Mouse (Mus musculus) embryonic facial prominence, embryonic 12.5 days (tissue): Measurements from ENCODE around the gene Vta1. TPM values are rescaled to one million over a fixed set of nuclear protein-coding genes. Genes with fewer than 3 reads are reported as not detected.
A peak's percentile ranks its signal among the peaks of the same experiment; 100 is the strongest.

ENCODE experiments used
- ATAC-seq: fragments of 200-750 bp; cut with Nextera tagmentation; 2 replicates; pipeline ENCODE4 v1.8.0; 2017; ENCODE audit not compliant: insufficient number of reproducible peaks, insufficient read depth, low FRiP score, low TSS enrichment
- H3K27ac ChIP-seq: fragments of 300-500 bp; sonication (generic); 2 replicates; pipeline ENCODE4 v1.5.1; 2016; ENCODE audit warnings: mild to moderate bottlenecking
- H3K27me3 ChIP-seq: fragments of 300-500 bp; sonication (generic); 2 replicates; pipeline ENCODE4 v1.6.1; 2016; ENCODE audit warnings: mild to moderate bottlenecking, moderate library complexity
- H3K36me3 ChIP-seq: fragments of 300-500 bp; sonication (generic); 2 replicates; pipeline ENCODE4 v1.6.1; 2016; ENCODE audit warnings: mild to moderate bottlenecking
- H3K4me1 ChIP-seq: fragments of 300-500 bp; sonication (generic); 2 replicates; pipeline ENCODE4 v1.6.1; 2016
- H3K4me2 ChIP-seq: fragments of 300-500 bp; sonication (generic); replicated peaks from 2 replicates; pipeline ENCODE4 v1.6.1; 2016; ENCODE audit warnings: mild to moderate bottlenecking, moderate library complexity
- H3K4me3 ChIP-seq: fragments of 300-500 bp; sonication (generic); 2 replicates; pipeline ENCODE4 v1.5.1; 2016; ENCODE audit warnings: mild to moderate bottlenecking
- H3K9ac ChIP-seq: fragments of 300-500 bp; sonication (generic); 2 replicates; pipeline ENCODE4 v1.6.1; 2016; ENCODE audit warnings: mild to moderate bottlenecking, moderate library complexity
- H3K9me3 ChIP-seq: fragments of 300-500 bp; sonication (generic); 2 replicates; pipeline ENCODE4 v1.6.1; 2016; ENCODE audit warnings: mild to moderate bottlenecking, moderate library complexity
- WGBS: fragments of 180-500 bp; shearing (Covaris S2); methylation state at CpG from one replicate; pipeline ENCODE4 v1.1.7; 2016; 5-methylcytosine and 5-hydroxymethylcytosine counted together
- polyA plus RNA-seq: library from polyadenylated mRNA; unstranded; fragments of >200 nt; fragmentation: Nextera tagmentation; extraction: Ambion mirVana; gene quantifications from 2 replicates; pipeline ENCODE4 v1.2.1, GENCODE M21; 2016

The Vta1 gene
- 98.1 and 105 TPM in 2 replicates for polyA plus RNA-seq

DNA sequence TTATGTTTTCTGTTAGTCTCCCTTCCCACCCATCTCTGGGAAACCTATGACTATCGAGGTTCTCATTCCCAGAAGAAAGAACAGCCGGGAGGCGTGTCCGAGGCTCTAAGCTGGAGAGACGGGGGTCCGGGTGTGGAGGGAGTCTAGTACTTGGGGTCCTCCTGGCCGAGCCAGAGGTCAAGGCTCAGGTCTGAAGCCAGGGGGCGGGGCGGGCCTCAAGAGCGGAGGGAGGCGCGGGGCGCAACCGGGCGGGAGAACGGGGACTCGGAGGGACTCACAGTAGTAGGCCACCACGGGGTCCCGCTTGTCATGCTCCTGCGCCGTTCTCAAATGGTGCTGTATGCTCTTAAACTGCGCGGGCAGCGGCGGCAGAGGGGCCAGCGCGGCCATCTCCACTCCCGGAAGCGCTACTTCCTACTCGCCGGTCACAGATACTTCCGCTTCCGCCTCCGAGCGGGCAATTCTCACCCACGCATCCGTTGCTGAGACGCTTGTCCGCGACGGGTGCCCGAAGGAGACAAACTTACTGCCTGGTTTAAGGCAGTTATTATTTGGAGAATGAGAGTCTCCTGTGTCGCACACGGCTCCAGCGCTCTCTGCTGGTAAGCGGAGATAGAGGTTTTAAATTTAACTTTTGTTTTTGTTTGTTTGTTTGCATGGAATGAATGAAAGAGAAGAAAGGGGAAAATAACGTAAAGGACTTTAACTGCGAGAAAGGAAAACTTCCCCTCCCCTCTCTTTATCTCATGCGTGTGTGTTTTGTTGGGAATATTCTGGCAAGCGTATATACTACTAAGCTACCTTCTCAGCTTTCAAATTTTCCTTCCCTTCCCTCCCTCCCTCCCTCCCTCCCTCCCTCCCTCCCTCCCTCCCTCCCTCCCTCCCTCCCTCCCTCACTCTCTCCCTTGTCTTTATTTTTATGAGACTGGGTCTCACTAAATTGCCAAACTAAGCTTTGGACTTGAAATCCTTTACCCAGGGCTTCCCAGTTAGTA lies at the start of gene Vta1, which contains the start of gene Nmbr:
TSS of gene Vta1 (minus strand) at position 489 of the 995 bp plus-strand sequence.
TSS of gene Nmbr (plus strand) at position 520 of the 995 bp plus-strand sequence.
- Histone ChIP-seq H3K4me1 (peaks cover 14% of the 10 kb centered on the region), H3K36me3 (no peaks in the 10 kb centered on the region), H3K9ac (peak within 1 kb of the TSS; percentile 80), H3K4me2 (peak within 1 kb of the TSS; percentile 66), H3K4me3 (peak within 1 kb of the TSS; percentile 98), H3K9me3 (no peaks in the 10 kb centered on the region), H3K27me3 (no peaks in the 10 kb centered on the region), H3K27ac (no peak within 1 kb of the TSS)
- peak; percentile 97 for ATAC-seq
- whole genome bisulfite sequencing = under 1% methylated on average over 50 of the region's 50 CpGs

GRCm38 (mm10) chr10:14734285-14734684 lies 28.9 kb upstream of the Vta1 start:
- Histone ChIP-seq H3K4me3 (no peak overlapping the region), H3K36me3 (no peaks in the 10 kb centered on the region), H3K9me3 (no peaks in the 10 kb centered on the region), H3K27me3 (no peaks in the 10 kb centered on the region), H3K27ac (no peak overlapping the region), H3K4me2 (no peak overlapping the region), H3K4me1 (no peaks in the 10 kb centered on the region), H3K9ac (no peak overlapping the region)
- 7% methylated on average over 2 of the region's 2 CpGs for WGBS
- no peak for ATAC-seq

GRCm38 (mm10) chr10:14725671-14726070 lies 20.3 kb upstream of the Vta1 start:
- 70% methylated on average over 9 of the region's 9 CpGs for WGBS
- H3K27me3 ChIP-seq = no peaks in the 10 kb centered on the region
- H3K36me3 ChIP-seq = no peaks in the 10 kb centered on the region
- ATAC-seq = no peak
- H3K9ac ChIP-seq = no peak overlapping the region
- no peaks in the 10 kb centered on the region for H3K4me1 ChIP-seq
- H3K9me3 ChIP-seq = no peaks in the 10 kb centered on the region
- H3K4me2 ChIP-seq = no peak overlapping the region
- H3K27ac ChIP-seq = no peak overlapping the region
- no peak overlapping the region for H3K4me3 ChIP-seq

GRCm38 (mm10) chr10:14718114-14718513 lies 12.8 kb upstream of the Vta1 start, which contains the start of gene Gje1:
Gene Gje1, minus strand, starts transcription at chr10:14718214.
- Histone ChIP-seq H3K27me3 (no peaks in the 10 kb centered on the region), H3K27ac (no peak within 1 kb of the TSS), H3K36me3 (no peaks in the 10 kb centered on the region), H3K4me2 (no peak within 1 kb of the TSS), H3K4me1 (no peaks in the 10 kb centered on the region), H3K4me3 (no peak within 1 kb of the TSS), H3K9ac (no peak within 1 kb of the TSS), H3K9me3 (no peaks in the 10 kb centered on the region)
- no peak for ATAC-seq
- WGBS = 52% methylated on average over 3 of the region's 3 CpGs

- no peaks in the 10 kb centered on the region for H3K36me3 ChIP-seq
- ATAC-seq = no peak
- H3K9ac ChIP-seq = peak overlapping the region; percentile 24; the same call in 1 of the 2 replicates
- peak overlapping the region; percentile 66 for H3K4me2 ChIP-seq
- no peak overlapping the region for H3K27ac ChIP-seq
- WGBS = 71% methylated on average over 4 of the region's 4 CpGs
- no peaks in the 10 kb centered on the region for H3K27me3 ChIP-seq
- H3K4me1 ChIP-seq = peaks cover 14% of the 10 kb centered on the region
- H3K9me3 ChIP-seq = no peaks in the 10 kb centered on the region
- 0 out of 2 replicates have a peak overlapping the region, but pooled peaks have one; percentile 98 for H3K4me3 ChIP-seq
Observed at GRCm38 (mm10) chr10:14703830-14704420, 1.4 kb downstream of the Vta1 start.

DNA sequence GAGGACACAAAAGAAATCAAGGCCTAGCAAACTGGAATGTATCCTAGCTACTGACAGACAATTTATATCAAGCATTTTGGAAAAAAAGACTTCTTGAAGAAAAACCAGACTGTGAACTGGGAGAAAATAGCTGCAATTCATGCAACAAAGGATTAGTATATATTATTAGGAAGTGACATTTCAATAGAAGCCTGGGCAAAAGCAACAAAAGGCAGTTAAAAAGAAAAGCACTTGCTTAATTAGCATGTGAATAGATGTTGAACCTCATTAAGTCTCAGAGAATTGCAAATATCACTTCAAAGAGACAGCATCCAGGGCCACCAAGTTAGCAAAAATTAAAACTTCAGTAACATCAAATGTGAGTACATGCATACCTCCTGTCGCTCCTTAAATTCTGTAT lies 2.1 kb downstream of the Vta1 start:
- no peak overlapping the region for H3K4me2 ChIP-seq
- no peak for ATAC-seq
- H3K27me3 ChIP-seq = no peaks in the 10 kb centered on the region
- H3K9ac ChIP-seq = no peak overlapping the region
- no peak overlapping the region for H3K4me3 ChIP-seq
- 77% methylated on average over 1 of the region's 1 CpGs for WGBS
- no peak overlapping the region for H3K27ac ChIP-seq
- peaks cover 14% of the 10 kb centered on the region for H3K4me1 ChIP-seq
- no peaks in the 10 kb centered on the region for H3K9me3 ChIP-seq
- no peaks in the 10 kb centered on the region for H3K36me3 ChIP-seq

DNA sequence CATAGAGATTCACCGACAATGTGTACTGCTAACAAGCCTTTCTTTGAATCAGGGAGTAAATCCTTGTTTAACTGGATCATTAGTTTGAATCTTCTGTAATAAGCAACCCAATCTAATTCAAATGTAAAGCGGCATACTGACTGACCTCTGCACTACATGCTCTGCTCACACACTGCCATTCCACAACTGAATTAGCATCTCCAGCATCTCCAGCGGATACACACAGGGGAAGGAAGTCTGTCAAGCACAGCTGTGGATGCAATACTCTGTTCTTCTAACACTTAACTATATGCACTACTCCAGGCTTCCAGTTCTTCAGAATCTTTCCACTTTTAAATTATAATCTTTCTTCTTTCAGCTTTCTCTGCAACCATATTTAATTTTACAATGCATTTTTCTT lies 15.0 kb downstream of the Vta1 start:
- H3K4me1 ChIP-seq = no peaks in the 10 kb centered on the region

DNA sequence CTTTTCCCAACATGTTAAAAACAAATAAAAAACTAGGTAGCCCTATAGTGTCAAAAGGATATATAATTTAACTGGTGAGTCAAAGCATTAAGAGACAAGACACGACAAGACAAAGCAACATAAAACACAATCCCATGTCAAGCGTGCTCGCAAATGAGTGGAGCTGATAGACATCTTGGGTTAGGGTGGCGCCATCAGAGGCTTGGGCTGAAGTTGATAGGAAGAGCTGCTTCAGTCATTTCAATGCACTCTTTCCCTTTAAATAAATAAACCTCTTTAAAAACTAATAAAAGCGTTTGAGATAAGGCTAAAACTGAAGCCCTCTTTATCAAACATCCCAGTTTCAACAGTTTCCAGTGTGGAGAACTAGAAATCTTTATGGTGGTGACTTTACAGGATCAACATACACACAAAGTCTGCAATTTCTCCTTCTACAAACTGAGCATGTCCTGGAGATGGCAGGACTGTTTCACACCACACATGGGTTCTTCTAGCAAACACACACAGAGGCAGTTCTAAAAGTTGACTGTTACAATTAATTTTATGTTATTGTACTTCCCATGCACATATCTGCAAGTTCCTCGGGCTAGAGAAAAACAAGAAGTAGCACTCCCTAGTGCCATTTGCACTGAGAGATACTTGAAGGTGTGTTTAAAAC lies 16.4 kb downstream of the Vta1 start:
- H3K9ac ChIP-seq = no peak overlapping the region

More for the DNA sequence above, 15.0 kb downstream of the Vta1 start:
- 81% methylated on average over 3 of the region's 3 CpGs for WGBS
- Histone ChIP-seq H3K27me3 (no peaks in the 10 kb centered on the region), H3K27ac (no peak overlapping the region), H3K36me3 (peaks cover 9% of the 10 kb centered on the region), H3K9ac (no peak overlapping the region), H3K4me3 (no peak overlapping the region), H3K4me2 (no peak overlapping the region), H3K9me3 (no peaks in the 10 kb centered on the region)
- no peak for ATAC-seq

GRCm38 (mm10) chr10:14685663-14686062 lies 19.7 kb downstream of the Vta1 start:
- Histone ChIP-seq H3K4me3 (no peak overlapping the region), H3K36me3 (peaks cover 9% of the 10 kb centered on the region), H3K27me3 (no peaks in the 10 kb centered on the region), H3K27ac (no peak overlapping the region), H3K9ac (no peak overlapping the region), H3K4me1 (no peaks in the 10 kb centered on the region), H3K4me2 (no peak overlapping the region), H3K9me3 (no peaks in the 10 kb centered on the region)
- 96% methylated on average over 1 of the region's 1 CpGs for WGBS
- no peak for ATAC-seq

More for the DNA sequence above, 16.4 kb downstream of the Vta1 start:
- H3K36me3 ChIP-seq = peaks cover 9% of the 10 kb centered on the region
- no peaks in the 10 kb centered on the region for H3K9me3 ChIP-seq
- H3K4me1 ChIP-seq = no peaks in the 10 kb centered on the region
- H3K27me3 ChIP-seq = no peaks in the 10 kb centered on the region
- H3K4me3 ChIP-seq = no peak overlapping the region
- no peak for ATAC-seq
- no peak overlapping the region for H3K27ac ChIP-seq
- WGBS = 85% methylated on average over 6 of the region's 6 CpGs
- H3K4me2 ChIP-seq = no peak overlapping the region

- peaks cover 25% of the 10 kb centered on the region for H3K36me3 ChIP-seq
- no peak overlapping the region for H3K9ac ChIP-seq
- no peak overlapping the region for H3K27ac ChIP-seq
- WGBS = 96% methylated on average over 2 of the region's 2 CpGs
- no peak overlapping the region for H3K4me3 ChIP-seq
- H3K27me3 ChIP-seq = no peaks in the 10 kb centered on the region
- H3K9me3 ChIP-seq = no peaks in the 10 kb centered on the region
- H3K4me2 ChIP-seq = no peak overlapping the region
- no peaks in the 10 kb centered on the region for H3K4me1 ChIP-seq
- ATAC-seq = no peak
Observed at GRCm38 (mm10) chr10:14666147-14666546, 39.2 kb downstream of the Vta1 start.

- no peak for ATAC-seq
- H3K4me1 ChIP-seq = no peaks in the 10 kb centered on the region
- H3K27ac ChIP-seq = no peak overlapping the region
- WGBS = 90% methylated on average over 2 of the region's 2 CpGs
- H3K9me3 ChIP-seq = no peaks in the 10 kb centered on the region
- no peak overlapping the region for H3K9ac ChIP-seq
- H3K27me3 ChIP-seq = no peaks in the 10 kb centered on the region
- H3K4me3 ChIP-seq = no peak overlapping the region
- peaks cover 23% of the 10 kb centered on the region for H3K36me3 ChIP-seq
- no peak overlapping the region for H3K4me2 ChIP-seq
Observed at GRCm38 (mm10) chr10:14660875-14661274, 44.5 kb downstream of the Vta1 start.
